Mouse (Mus musculus) cerebellum, adult 2 months (tissue): Measurements from ENCODE around the gene 1810009A15Rik.
"Not testable (repeated sequence)": the region's sequence is repeated elsewhere in the genome, so short reads cannot be mapped to it uniquely, and the experiment has no call there.

Experiments
- CTCF ChIP-seq: fragments of 200-500 bp; IDR thresholded peaks from 2 replicates; pipeline ENCODE4 v1.5.1; 2011; ENCODE audit warnings: low read depth, mild to moderate bottlenecking, control low read depth, low read length, moderate library complexity, borderline replicate concordance; ENCODE audit not compliant: insufficient read depth
- POLR2A ChIP-seq: fragments of 200-500 bp; IDR thresholded peaks from 2 replicates; pipeline ENCODE4 v1.6.1; 2011; ENCODE audit warnings: low read length, control low read depth, borderline replicate concordance; ENCODE audit not compliant: insufficient read depth

GRCm38 (mm10) chr19:8896231-8896630 is 7.6 kb downstream of the 1810009A15Rik start:
- TF ChIP-seq CTCF, POLR2A: not testable (repeated sequence)
